Mouse (Mus musculus) adrenal gland, postnatal 14 days (tissue): ENCODE results near the gene Slc13a4. TPM values are rescaled to one million over a fixed set of nuclear protein-coding genes. Genes with fewer than 3 reads are reported as not detected.

ENCODE experiments used
- DNase-seq: peaks from one replicate; pipeline ENCODE4 v3.0.0; 2021; ENCODE audit warnings: mixed read lengths
- total RNA-seq: library from RNA; stranded (reverse); gene quantifications from 2 replicates; pipeline ENCODE4 v1.2.3, GENCODE M21; 2021

Slc13a4 gene
- total RNA-seq, 1 experiment from 2014 or later: 0.37 TPM

- DNase-seq: peak; percentile 83
These were observed 51.2 kb downstream of the Slc13a4 start for GRCm38 (mm10) chr6:35256691-35257090.

DNA sequence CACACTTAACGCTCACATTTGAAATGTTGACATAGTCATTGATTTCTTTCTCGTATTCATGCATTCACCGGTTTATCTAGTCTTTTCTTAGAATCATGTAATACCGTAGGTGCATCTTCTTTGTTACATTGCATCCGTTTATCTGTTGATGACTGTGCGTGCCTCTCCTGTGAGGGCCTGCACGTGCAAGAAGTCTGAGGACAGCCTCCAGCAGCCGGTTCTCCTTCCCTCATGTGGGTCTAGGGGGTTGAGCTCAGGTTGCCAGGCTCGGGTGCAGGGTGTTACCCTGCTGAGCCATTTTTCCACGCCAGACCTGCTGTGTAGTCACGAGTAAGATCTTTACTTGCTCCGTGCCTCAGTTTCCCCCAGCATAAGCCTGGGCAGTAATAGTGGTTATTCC, 52.9 kb downstream of the Slc13a4 start:
- no peak for DNase-seq

GRCm38 (mm10) chr6:35254136-35254904, 53.6 kb downstream of the Slc13a4 start:
- DNase-seq: no peak

DNA sequence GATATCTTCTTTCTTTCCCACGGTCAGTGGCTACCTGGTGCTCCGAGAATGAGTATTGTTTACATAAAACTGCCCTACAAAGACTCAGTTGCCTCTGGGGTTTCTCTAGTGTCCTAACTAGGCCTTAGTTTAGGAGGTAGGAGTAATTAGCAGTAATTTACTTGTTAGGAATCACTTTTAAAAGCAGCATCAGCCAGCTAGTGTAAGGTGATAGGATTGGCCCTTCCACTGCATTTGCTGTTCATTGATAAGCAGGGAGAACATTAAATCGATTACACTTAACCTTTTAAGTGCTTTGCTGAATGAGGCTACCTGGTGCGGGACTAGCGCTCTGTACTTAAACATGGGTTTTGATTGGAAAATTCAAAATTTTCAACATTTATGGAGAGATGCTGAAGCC, 54.5 kb downstream of the Slc13a4 start:
- no peak for DNase-seq

DNA sequence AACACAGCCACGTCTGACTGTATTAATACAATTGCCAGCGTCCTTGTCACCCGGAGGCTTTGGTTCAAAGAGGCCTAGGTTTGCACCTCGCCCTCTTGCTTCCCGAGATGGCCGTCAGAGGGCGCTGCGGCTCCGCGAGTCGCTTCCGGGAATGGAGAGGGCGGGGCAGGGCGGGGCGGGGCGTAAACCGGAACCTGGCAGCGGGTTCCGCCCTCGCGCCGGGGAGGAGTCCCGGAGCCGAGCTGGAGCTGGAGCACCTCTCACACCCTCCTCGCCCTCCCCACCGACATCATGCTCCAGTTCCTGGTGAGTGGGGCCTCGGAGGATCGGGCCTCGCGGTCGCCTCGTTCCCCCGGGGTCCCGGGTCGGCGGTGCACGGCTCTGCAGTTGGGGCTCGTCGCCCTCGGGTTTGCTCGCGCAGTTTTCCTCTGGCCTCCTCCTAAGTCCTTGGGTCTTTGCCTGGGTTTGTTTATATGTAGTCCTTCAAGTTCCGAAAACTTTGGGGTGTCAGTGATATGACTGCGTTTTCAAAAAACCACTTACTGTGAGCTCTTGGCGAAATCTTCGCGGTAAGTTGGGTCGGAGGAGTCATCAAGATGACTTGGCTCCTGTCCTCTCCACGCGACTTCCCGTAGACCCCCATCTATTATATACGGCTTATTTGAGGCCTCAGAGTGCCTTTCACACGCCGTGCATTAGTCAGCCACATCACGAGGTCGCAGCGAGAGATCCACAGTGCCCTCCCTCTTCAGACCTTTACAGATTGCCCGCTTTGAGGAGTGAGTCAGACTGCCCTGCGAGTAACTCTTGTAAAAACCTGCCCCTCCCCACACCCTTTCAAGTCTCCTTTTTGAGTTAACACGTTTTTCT, 55.2 kb downstream of the Slc13a4 start:
- DNase-seq: peak; percentile 95

DNA sequence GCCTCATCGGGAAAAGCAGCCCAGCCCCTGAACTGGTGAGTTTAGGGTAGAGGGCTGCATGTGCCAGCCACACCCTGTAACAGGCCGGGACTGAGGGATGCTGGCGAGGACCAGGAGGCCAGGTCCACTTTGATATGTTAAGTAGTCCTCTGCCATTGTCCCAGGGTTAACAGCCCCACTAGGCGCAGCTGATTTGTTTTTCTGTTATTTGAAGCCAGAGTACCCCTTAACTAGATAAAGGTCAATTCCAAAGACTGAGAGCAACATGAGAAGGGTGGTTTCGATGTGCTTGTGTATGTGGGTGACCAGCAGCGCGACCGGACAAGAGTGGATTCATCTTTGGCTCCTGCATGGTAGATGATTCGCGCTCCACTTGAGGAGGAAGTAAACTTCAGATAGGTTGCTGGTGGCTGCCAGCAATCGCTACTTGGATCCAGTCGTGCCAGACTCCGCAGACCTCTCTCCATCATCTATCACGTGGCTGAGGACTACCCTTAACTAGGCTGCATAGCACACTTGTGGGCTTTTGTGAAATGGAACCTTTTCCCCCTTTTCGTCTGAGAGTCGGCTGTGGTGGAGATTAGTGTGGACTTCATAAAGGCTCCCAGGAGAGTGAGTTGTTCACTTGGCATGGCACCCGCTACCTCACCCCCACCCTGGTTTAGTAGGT, 56.0 kb downstream of the Slc13a4 start:
- DNase-seq: no peak

DNA sequence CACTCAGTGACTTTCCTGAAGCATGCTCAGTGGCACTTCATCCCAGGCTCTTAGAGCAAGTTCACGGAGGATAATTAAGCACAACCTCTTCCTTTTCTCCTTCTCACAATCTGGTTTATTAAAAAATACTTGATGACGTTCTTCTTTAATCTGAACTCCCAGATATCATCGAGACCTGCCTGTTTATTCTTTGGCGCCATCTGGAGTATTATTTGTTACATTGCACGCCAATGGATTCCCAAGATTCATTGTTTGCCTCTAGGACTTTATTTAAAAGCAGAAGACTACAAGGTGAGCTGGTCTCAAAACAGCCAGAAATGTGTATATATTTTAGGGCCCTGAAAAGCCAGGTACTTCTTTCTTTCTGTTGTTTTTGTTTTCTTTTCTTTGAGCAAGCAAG, 62.8 kb downstream of the Slc13a4 start:
- no peak for DNase-seq

DNA sequence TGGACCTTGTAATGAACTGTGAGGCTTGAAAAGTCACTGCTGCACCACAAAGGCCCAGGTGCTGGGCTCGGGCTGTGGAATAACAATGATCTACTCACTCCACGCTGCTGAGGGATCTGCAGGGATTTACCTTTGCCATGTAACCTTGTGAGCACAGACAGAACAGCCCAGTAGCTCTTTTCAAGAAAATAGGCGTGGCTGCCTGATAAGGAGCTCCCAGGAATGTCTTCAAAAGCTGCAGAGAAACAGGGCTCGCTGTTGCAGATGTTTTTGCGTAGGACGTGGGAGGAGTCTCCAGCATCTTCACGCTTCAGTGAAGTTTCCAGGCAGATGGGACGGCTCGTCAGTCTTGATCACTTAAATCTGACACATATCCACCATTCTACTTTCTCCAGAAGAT, 63.9 kb downstream of the Slc13a4 start:
- DNase-seq: no peak

DNA sequence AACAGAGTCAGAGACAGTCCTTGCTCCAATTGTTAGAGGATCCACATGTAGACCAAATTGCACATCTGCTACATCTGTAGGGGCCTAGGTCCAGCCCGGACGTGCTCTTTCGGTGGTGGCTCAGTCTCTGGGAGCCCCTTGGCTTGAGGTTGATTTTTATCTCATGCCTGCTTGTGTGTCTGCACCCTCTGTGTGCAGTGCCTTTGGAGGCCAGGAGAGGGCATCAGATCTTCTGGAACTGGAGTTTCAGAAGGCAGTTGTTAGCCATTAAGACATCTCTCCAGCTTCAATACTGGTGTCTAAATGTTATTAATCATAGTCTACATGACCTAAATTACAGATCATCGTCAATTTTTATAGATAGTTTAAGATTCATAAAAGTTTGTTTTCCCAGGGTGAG, 64.7 kb downstream of the Slc13a4 start:
- no peak for DNase-seq

DNA sequence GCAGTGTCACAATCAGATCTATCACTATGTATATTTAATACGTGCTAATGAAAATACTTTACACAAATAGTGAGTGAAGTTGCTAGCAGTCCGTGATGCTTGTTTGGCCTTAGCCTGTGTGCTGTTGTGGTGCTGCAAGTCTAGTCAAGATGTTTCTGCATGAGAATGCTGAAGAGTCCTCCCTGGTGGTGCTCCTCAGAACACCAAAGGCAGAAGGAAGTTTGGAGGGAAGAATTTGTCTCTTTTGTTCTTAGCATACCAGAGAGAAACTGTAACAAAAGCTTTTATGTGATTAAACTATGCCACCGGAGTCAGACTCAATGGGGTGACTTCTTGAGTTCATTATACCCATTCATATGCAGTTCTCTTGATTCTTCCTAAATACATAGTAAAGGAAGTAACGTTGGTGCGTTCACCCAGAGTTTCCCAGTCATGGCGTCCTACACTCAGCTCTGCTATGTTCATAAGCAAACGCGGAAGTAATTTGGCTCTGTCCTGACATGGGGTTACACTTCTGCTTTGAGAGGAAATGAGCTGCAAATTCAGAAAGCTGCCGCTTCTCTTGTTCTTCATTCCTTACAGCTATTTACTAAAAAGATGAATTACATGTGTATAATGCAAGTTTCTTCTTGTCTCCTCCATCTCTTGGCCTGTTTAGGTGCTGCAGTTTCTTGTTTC, 71.7 kb downstream of the Slc13a4 start:
- no peak for DNase-seq

GRCm38 (mm10) chr6:35229415-35229814, 78.5 kb downstream of the Slc13a4 start:
- no peak for DNase-seq

DNA sequence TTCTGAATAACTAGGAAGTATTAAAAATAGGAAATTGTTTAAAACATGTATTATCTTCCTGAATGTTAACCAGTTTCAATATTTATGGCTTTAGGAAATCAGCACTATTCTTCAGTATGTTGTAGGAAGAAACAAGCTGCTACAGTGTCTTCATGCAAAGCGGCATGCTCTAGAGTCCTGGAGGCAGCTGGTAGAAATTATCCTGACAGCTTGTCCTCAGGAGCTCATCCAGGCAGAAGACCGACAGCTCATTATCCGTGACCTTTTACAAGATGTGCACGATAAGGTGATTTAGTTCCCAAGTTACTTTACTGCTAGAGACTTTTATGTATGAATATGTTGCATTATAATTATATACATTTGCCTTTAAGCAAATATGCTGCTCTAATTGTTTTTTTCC, 82.2 kb downstream of the Slc13a4 start:
- DNase-seq: no peak

Other genes starting within 250 kb of the Slc13a4 start
- 24.2 and 24.7 TPM in 2 replicates for gene Cnot4, start 174.4 kb downstream of the Slc13a4 start, total RNA-seq
- gene Nup205, start 130.7 kb downstream of the Slc13a4 start, total RNA-seq: 37.3 and 39.5 TPM in 2 replicates
- 2.6 and 3.0 TPM in 2 replicates for gene Fam180a, start 18.0 kb upstream of the Slc13a4 start, total RNA-seq
- gene Mtpn, start 231.8 kb upstream of the Slc13a4 start, total RNA-seq: 95.9 and 110 TPM in 2 replicates